Mouse (Mus musculus) limb, embryonic 11.5 days (tissue): ENCODE results near the gene Psmd9. TPM values are rescaled to one million over a fixed set of nuclear protein-coding genes. Genes with fewer than 3 reads are reported as not detected.

Experiments
- ATAC-seq: fragments of 200-750 bp; cut with Nextera tagmentation; 2 replicates; pipeline ENCODE4 v1.8.0; 2017; ENCODE audit warnings: low read depth; ENCODE audit not compliant: insufficient number of reproducible peaks, low FRiP score, low TSS enrichment
- DNase-seq: peaks from one replicate; pipeline ENCODE4 v3.0.0-alpha.2; 2015; ENCODE audit warnings: low spot score
- H3K27ac ChIP-seq: fragments of 300-500 bp; sonication (generic); replicated peaks from 2 replicates; pipeline ENCODE4 v1.5.1; 2014; ENCODE audit warnings: low read depth, mild to moderate bottlenecking, low read length
- H3K27me3 ChIP-seq: fragments of 300-500 bp; sonication (generic); 2 replicates; pipeline ENCODE4 v1.6.1; 2014; ENCODE audit warnings: mild to moderate bottlenecking, low read length, mixed read lengths; ENCODE audit not compliant: control insufficient read depth, insufficient read depth
- H3K36me3 ChIP-seq: fragments of 300-500 bp; sonication (generic); 2 replicates; pipeline ENCODE4 v1.6.1; 2014; ENCODE audit warnings: mild to moderate bottlenecking, low read length, moderate library complexity, mixed read lengths; ENCODE audit not compliant: control insufficient read depth, insufficient read depth
- H3K4me1 ChIP-seq: fragments of 300-500 bp; sonication (generic); 2 replicates; pipeline ENCODE4 v1.6.1; 2014; ENCODE audit warnings: low read length, mixed read lengths; ENCODE audit not compliant: control insufficient read depth, insufficient read depth
- H3K4me2 ChIP-seq: fragments of 300-500 bp; sonication (generic); 2 replicates; pipeline ENCODE4 v1.6.1; 2014; ENCODE audit warnings: low read depth, mild to moderate bottlenecking, moderate library complexity; ENCODE audit not compliant: severe bottlenecking
- H3K4me3 ChIP-seq: fragments of 300-500 bp; sonication (generic); 2 replicates; pipeline ENCODE4 v1.5.1; 2014; ENCODE audit warnings: low read depth, low read length
- H3K9ac ChIP-seq: fragments of 300-500 bp; sonication (generic); 2 replicates; pipeline ENCODE4 v1.6.1; 2014; ENCODE audit warnings: mild to moderate bottlenecking, low read length
- H3K9me3 ChIP-seq: fragments of 300-500 bp; sonication (generic); 2 replicates; pipeline ENCODE4 v1.6.1; 2016; ENCODE audit warnings: low read length; ENCODE audit not compliant: control insufficient read depth
- WGBS: fragments of 180-500 bp; shearing (Covaris S2); extraction: QIAGEN DNeasy Blood & Tissue Kit; methylation state at CpG from one replicate; pipeline ENCODE4 v1.1.7; 2014; 5-methylcytosine and 5-hydroxymethylcytosine counted together
- polyA plus RNA-seq: library from polyadenylated mRNA; unstranded; fragments of >200 nt; fragmentation: Nextera tagmentation; extraction: Ambion mirVana; gene quantifications from 2 replicates; pipeline ENCODE4 v1.2.1, GENCODE M21; 2014

Gene Psmd9
- polyA plus RNA-seq, 1 experiment from 2014 or later: 85.8 TPM

DNA sequence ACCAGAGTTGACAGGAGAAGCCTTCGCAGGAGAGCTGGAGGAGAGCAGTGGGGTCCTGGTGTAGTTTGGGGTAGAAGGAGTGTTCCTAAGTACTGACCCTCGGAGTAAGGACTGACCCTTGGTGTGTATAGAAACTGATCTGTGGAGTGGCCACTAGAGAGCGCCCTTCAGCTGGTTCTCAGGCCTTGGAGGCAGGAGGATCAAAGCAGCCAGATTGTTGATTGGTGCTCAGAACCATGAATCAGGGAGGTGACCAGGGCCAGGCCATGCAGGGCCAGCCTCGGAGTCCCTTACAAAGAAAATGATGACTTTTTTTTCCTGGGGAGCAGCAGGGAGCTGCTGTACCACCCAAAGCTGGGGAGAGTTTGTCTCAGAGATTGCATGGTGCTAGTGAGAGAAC, 76.3 kb downstream of the Psmd9 start:
- H3K9me3 ChIP-seq: no peaks in the 10 kb centered on the region
- H3K9ac ChIP-seq: no peak overlapping the region
- 14% methylated on average over 4 of the region's 4 CpGs for WGBS
- DNase-seq: peak; percentile 71
- no peaks in the 10 kb centered on the region for H3K4me1 ChIP-seq
- H3K36me3 ChIP-seq: no peaks in the 10 kb centered on the region; the same call in 1 of the 2 replicates
- H3K27me3 ChIP-seq: no peaks in the 10 kb centered on the region
- no peak overlapping the region for H3K4me2 ChIP-seq
- H3K27ac ChIP-seq: no peak overlapping the region
- no peak for ATAC-seq
- H3K4me3 ChIP-seq: no peak overlapping the region

DNA sequence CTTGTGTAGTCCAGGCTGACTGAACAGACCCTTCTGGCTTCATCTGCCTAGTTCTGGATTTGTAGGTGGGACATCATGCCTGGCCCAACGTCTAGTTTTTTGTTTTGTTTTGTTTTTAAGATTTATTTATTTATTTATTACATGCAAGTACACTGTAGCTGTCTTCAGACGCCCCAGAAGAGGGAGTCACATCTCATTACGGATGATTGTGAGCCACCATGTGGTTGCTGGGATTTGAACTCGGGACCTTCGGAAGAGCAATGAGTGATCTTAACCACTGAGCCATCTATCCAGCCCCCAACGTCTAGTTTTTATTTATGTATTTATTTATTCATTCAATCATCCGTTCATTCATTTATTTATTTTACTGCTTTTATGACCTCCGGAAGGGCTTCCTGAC, 82.2 kb downstream of the Psmd9 start:
- Histone ChIP-seq H3K4me3 (no peak overlapping the region), H3K36me3 (no peaks in the 10 kb centered on the region), H3K4me1 (0 out of 2 replicates have a peak, but pooled peaks cover 2% of the 10 kb centered on the region), H3K9ac (no peak overlapping the region), H3K27me3 (no peaks in the 10 kb centered on the region), H3K9me3 (no peaks in the 10 kb centered on the region), H3K4me2 (no peak overlapping the region; the same call in 1 of the 2 replicates), H3K27ac (no peak overlapping the region)
- DNase-seq: no peak
- WGBS: 72% methylated on average over 8 of the region's 8 CpGs
- no peak for ATAC-seq

DNA sequence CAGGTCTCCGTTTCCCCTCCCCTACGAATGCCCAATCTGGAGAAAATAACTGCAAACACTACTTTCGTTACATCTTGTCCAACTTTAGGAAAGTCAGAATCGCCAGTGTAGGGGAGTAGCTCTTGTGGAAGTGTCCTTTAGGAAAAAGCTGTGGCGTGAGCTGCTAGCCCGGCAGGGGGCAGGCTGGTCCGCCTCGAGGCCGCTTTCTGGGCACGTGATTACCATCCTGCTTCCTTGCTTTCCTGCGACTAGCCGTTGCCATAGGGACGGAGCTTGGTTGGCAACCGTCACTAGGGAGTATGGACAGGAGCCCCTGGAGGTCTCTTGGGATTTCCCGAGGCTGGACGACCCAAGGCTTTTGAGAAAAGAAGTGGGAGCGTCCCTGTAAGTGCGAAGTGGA, 82.6 kb downstream of the Psmd9 start, which contains the start of gene Wdr66:
Gene Wdr66, plus strand, starts transcription at position 269 of the 400 bp plus-strand sequence.
- H3K4me3 ChIP-seq: peak within 1 kb of the TSS; percentile 9; the same call in 1 of the 2 replicates
- H3K27ac ChIP-seq: no peak within 1 kb of the TSS
- no peak within 1 kb of the TSS for H3K9ac ChIP-seq
- 0 out of 2 replicates have a peak, but pooled peaks cover 2% of the 10 kb centered on the region for H3K4me1 ChIP-seq
- 1% methylated on average over 18 of the region's 18 CpGs for WGBS
- peak; percentile 96 for DNase-seq
- peak; percentile 82 for ATAC-seq
- no peaks in the 10 kb centered on the region for H3K36me3 ChIP-seq
- peak within 1 kb of the TSS; percentile 54 for H3K4me2 ChIP-seq
- no peaks in the 10 kb centered on the region for H3K27me3 ChIP-seq
- no peaks in the 10 kb centered on the region for H3K9me3 ChIP-seq

DNA sequence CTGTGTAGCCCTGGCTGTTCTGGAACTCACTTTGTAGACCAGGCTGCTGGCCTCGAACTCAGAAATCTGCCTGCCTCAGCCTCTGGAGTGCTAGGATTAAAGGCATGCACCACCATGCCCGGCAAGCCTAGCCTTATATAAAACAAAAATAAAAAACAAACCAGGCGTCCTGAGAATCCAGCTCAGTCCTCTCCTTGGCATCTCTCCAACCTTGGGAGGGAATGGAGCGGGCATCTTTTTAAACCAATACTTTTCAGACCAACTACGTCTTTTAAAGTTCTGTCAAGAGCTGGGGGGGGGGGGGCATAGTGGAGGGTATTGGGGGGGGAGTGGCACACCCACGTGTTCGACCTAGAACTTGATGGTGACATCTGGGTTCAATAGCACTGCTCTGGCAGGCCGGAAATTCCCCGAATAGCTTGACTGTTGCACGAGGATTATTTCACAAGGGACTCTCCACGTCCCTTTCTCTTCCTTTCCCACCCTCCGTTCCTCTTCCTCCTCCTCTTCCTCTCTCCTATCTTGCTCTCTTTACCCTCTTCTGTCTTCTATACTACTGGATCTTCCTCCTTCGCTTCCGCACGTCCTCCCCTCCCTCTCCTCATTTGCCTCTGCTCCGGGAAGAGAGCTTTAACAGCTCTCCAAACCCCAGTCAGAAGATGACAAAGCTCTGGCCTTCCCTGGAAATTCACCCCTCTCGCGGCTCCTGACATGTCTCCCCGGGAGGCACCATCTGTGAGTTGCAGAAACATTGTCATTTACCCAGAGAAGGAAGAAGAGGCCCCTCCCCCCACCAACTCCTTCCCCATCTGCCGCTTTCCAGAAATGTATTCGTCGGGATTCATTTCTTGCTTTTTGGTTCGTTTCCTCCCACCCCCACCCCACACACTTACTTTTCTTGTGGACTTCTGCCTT, 87.9 kb downstream of the Psmd9 start:
- Histone ChIP-seq H3K36me3 (no peaks in the 10 kb centered on the region), H3K27me3 (no peaks in the 10 kb centered on the region), H3K4me3 (no peak overlapping the region), H3K9me3 (no peaks in the 10 kb centered on the region), H3K4me1 (0 out of 2 replicates have a peak, but pooled peaks cover 4% of the 10 kb centered on the region), H3K27ac (peak overlapping the region; percentile 24; the same call in 1 of the 2 replicates), H3K9ac (peak overlapping the region; percentile 39; the same call in 1 of the 2 replicates), H3K4me2 (peak overlapping the region; percentile 22)
- DNase-seq (peak; percentile 42), ATAC-seq (no peak)
- 28% methylated on average over 23 of the region's 23 CpGs for WGBS

DNA sequence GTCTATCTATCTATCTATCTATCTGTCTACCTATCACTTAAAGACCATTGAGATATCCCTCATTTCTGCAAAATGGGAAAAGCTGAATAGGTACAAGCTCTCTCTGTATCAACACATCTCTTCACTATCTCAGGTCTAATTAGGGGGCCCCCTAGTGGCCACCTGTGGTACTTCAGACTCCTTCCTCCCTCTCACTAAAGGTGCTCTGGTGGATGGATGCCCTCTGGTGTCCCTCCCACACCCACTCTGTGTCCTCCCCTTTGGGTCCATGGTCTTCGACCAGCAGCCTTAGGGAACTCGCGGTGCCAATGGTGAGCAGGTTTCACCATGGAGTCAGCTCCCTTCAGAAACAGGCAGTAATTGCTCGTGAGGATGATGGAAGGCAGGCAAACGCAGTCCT, 89.8 kb downstream of the Psmd9 start:
- Histone ChIP-seq H3K27ac (no peak overlapping the region), H3K4me2 (no peak overlapping the region), H3K36me3 (no peaks in the 10 kb centered on the region), H3K9ac (no peak overlapping the region), H3K27me3 (no peaks in the 10 kb centered on the region), H3K9me3 (no peaks in the 10 kb centered on the region), H3K4me1 (0 out of 2 replicates have a peak, but pooled peaks cover 4% of the 10 kb centered on the region), H3K4me3 (no peak overlapping the region)
- WGBS: 47% methylated on average over 5 of the region's 5 CpGs
- no peak for ATAC-seq
- DNase-seq: peak; percentile 79

DNA sequence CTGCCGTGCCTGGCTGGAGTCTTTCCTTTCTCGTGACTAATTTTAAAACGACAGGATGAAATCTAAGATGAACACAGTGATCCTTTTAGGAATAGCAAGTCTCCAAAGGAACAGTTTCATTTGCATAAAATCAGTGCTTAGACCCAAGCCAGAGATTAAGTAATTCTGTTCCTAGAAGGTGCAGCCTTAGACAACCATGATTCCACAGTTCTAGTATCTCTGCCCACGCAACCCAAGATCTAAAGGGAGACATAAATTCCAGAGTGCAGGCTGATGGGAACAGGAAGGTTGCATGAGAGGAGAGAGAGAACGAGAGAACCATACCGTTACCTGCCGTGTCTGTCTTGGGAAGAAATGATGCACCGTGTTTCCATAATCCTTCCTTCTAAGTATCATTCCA, 91.5 kb downstream of the Psmd9 start:
- Histone ChIP-seq H3K27me3 (no peaks in the 10 kb centered on the region), H3K36me3 (no peaks in the 10 kb centered on the region), H3K4me1 (0 out of 2 replicates have a peak, but pooled peaks cover 4% of the 10 kb centered on the region), H3K4me2 (no peak overlapping the region), H3K4me3 (no peak overlapping the region), H3K27ac (no peak overlapping the region), H3K9ac (no peak overlapping the region), H3K9me3 (no peaks in the 10 kb centered on the region)
- no peak for ATAC-seq
- DNase-seq: no peak
- 80% methylated on average over 8 of the region's 8 CpGs for WGBS

DNA sequence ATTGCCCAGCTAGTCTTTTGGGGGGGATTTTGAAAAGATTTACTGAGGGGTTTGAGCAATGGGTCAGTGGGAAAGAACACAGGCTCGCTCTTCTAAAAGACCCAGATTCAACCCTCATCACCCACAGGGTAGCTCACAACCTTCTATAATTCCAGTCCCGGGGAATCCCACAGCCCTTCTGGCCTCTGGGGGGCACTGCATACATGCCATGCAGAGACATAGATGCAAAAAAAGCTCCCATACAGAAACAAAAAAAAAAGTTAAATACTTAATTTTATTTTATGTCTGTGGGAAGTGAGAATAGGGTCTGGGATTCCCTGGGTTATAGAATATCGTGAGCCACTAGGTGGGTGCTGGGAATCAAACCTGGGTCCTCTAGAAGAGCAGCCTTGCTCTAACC, 97.7 kb downstream of the Psmd9 start:
- H3K27me3 ChIP-seq: no peaks in the 10 kb centered on the region
- no peak overlapping the region for H3K27ac ChIP-seq
- H3K9ac ChIP-seq: no peak overlapping the region
- DNase-seq: no peak
- no peak overlapping the region for H3K4me2 ChIP-seq
- no peaks in the 10 kb centered on the region for H3K9me3 ChIP-seq
- WGBS: 86% methylated on average over 3 of the region's 3 CpGs
- no peaks in the 10 kb centered on the region for H3K4me1 ChIP-seq
- H3K36me3 ChIP-seq: no peaks in the 10 kb centered on the region
- no peak overlapping the region for H3K4me3 ChIP-seq
- no peak for ATAC-seq

DNA sequence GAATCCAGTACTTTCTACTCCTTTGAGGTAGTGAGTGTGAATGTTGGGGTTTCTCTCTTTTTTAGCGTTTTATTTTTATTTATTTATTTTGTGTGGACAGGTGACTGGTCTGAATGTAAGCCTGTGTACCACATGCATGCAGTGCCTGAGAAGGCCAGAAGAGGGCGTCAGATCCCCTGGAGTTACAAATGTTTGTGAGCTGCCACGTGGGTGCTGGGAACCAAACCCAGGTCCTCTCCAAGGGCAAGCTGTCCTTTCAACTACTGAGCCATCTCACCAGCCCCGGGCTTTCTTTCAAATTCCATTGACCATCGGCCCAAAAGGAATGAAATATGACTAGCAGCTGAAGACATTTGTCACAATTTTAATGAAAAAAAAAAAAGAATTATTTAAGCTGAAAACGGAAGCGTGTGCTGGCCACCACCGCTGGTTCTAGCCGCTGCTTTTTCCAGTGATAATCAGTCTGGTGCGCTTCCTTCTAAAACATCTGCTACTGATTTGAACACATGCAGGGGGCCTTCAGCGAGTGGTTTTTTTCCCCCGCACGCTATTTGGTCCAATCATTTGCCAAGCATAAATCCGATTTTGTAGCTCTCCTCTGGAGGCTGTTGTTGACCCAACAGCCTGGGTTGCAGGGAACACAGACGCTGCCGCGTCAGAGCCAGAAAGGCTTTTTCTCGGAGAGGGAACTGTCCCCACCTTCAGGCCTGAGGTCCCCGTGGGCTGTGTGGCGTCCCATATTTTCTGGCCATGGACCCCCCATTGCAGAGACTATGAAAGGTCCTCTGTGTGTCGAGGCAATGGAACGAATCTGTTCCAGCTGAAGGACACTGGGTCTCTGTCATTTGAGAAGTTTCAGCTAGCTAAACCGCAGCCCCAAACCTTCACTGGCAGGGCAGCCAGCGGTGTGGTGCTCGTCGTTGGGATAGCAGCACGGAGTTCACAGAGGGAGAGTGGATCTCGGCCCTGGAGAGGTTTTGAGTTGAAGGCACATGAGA, 99.6 kb downstream of the Psmd9 start:
- Histone ChIP-seq H3K36me3 (no peaks in the 10 kb centered on the region), H3K4me1 (no peaks in the 10 kb centered on the region), H3K4me3 (no peak overlapping the region), H3K9me3 (no peaks in the 10 kb centered on the region), H3K9ac (no peak overlapping the region), H3K27ac (no peak overlapping the region), H3K27me3 (no peaks in the 10 kb centered on the region), H3K4me2 (no peak overlapping the region)
- ATAC-seq (no peak), DNase-seq (peak; percentile 31)
- 57% methylated on average over 28 of the region's 28 CpGs for WGBS
